Mouse (Mus musculus) midbrain, embryonic 16.5 days (tissue): ENCODE data around the gene Vmn2r89. TPM values are rescaled to one million over a fixed set of nuclear protein-coding genes. Genes with fewer than 3 reads are reported as not detected.
"Not testable (repeated sequence)": the region's sequence is repeated elsewhere in the genome, so short reads cannot be mapped to it uniquely, and the experiment has no call there.

Experiments used
- ATAC-seq: fragments of 200-750 bp; cut with Nextera tagmentation; 2 replicates; pipeline ENCODE4 v1.8.0; 2017; ENCODE audit warnings: moderate TSS enrichment
- H3K27ac ChIP-seq: fragments of 300-500 bp; sonication (generic); 2 replicates; pipeline ENCODE4 v1.5.1; 2014; ENCODE audit warnings: mild to moderate bottlenecking, low read length, mixed read lengths
- H3K27me3 ChIP-seq: fragments of 300-500 bp; sonication (generic); 2 replicates; pipeline ENCODE4 v1.6.1; 2014; ENCODE audit warnings: low read depth, low read length, mixed read lengths; ENCODE audit not compliant: control insufficient read depth, insufficient read depth
- H3K36me3 ChIP-seq: fragments of 300-500 bp; sonication (generic); 2 replicates; pipeline ENCODE4 v1.6.1; 2014; ENCODE audit warnings: mild to moderate bottlenecking, low read length, moderate library complexity, mixed read lengths; ENCODE audit not compliant: control insufficient read depth, insufficient read depth
- H3K4me1 ChIP-seq: fragments of 300-500 bp; sonication (generic); 2 replicates; pipeline ENCODE4 v1.6.1; 2014; ENCODE audit warnings: mild to moderate bottlenecking, low read length, mixed read lengths; ENCODE audit not compliant: control insufficient read depth, insufficient read depth
- H3K4me2 ChIP-seq: fragments of 300-500 bp; sonication (generic); 2 replicates; pipeline ENCODE4 v1.6.1; 2014; ENCODE audit warnings: mild to moderate bottlenecking, low read length, mixed read lengths
- H3K4me3 ChIP-seq: fragments of 300-500 bp; sonication (generic); 2 replicates; pipeline ENCODE4 v1.5.1; 2014; ENCODE audit warnings: low read depth, mild to moderate bottlenecking, low read length, moderate library complexity, mixed read lengths
- H3K9ac ChIP-seq: fragments of 300-500 bp; sonication (generic); 2 replicates; pipeline ENCODE4 v1.6.1; 2014; ENCODE audit warnings: low read depth, low read length, mixed read lengths
- H3K9me3 ChIP-seq: fragments of 300-500 bp; sonication (generic); replicated peaks from 2 replicates; pipeline ENCODE4 v1.6.1; 2014; ENCODE audit warnings: mild to moderate bottlenecking, low read length, mixed read lengths; ENCODE audit not compliant: control insufficient read depth, poor library complexity, severe bottlenecking
- WGBS: fragments of 180-500 bp; shearing (Covaris S2); extraction: QIAGEN DNeasy Blood & Tissue Kit; methylation state at CpG from one replicate; pipeline ENCODE4 v1.1.7; 2014; 5-methylcytosine and 5-hydroxymethylcytosine counted together
- polyA plus RNA-seq: library from polyadenylated mRNA; unstranded; fragments of >200 nt; fragmentation: Nextera tagmentation; extraction: Ambion mirVana; gene quantifications from 2 replicates; pipeline ENCODE4 v1.2.1, GENCODE M21; 2015

The Vmn2r89 gene
- polyA plus RNA-seq: not detected in 2 replicates

DNA sequence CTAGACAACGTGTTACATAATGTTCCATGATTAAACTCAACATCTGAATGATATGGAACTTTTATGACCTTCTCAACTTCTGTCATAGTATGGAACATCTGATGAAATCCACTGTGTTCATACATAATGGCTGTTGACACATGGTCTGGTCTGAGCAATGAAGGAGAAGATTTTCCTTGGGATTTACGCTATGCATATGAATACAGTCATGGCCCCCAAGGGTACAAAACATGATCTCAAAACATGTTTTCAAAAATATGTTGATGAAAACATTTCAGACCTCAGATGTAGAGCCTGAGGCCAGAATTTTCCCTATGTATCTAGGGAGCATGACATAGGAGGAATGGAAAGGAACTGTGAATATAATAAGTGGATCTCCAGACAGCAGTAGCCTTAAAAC lies at the start of gene Vmn2r89:
Gene Vmn2r89 (plus strand): TSS at position 301 of the 400 bp plus-strand sequence.
- H3K4me2 ChIP-seq, H3K27me3 ChIP-seq, H3K36me3 ChIP-seq, H3K9me3 ChIP-seq, H3K4me3 ChIP-seq, ATAC-seq, H3K27ac ChIP-seq, H3K9ac ChIP-seq, H3K4me1 ChIP-seq: not testable (repeated sequence)
- 87% methylated on average over 2 of the region's 2 CpGs for WGBS

DNA sequence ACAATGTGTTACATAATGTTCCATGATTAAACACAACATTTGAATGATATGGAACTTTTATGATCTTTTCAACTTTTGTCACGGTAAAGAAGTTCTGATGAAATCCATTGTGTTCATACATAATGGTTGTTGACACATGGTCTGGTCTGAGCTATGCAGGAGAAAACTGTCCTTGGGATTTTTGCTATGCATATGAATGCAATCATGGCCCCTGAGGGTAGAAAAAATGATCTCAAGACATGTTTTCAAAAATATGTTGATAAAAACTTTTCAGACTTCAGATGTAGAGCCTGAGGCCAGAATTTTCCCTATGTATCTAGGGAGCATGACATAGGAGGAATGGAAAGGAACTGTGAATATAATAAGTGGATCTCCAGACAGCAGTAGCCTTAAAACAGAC lies 41.1 kb upstream of the Vmn2r89 start, which contains the start of gene Vmn2r88:
Gene Vmn2r88 (plus strand): TSS at position 301 of the 400 bp plus-strand sequence.
- no peak within 1 kb of the TSS for H3K27ac ChIP-seq
- no peak within 1 kb of the TSS for H3K9ac ChIP-seq
- WGBS: 85% methylated on average over 1 of the region's 1 CpGs
- H3K27me3 ChIP-seq: no peaks in the 10 kb centered on the region
- H3K4me3 ChIP-seq: no peak within 1 kb of the TSS
- H3K36me3 ChIP-seq: no peaks in the 10 kb centered on the region
- H3K4me2 ChIP-seq: no peak within 1 kb of the TSS
- ATAC-seq: no peak
- H3K4me1 ChIP-seq: no peaks in the 10 kb centered on the region
- no peaks in the 10 kb centered on the region for H3K9me3 ChIP-seq

DNA sequence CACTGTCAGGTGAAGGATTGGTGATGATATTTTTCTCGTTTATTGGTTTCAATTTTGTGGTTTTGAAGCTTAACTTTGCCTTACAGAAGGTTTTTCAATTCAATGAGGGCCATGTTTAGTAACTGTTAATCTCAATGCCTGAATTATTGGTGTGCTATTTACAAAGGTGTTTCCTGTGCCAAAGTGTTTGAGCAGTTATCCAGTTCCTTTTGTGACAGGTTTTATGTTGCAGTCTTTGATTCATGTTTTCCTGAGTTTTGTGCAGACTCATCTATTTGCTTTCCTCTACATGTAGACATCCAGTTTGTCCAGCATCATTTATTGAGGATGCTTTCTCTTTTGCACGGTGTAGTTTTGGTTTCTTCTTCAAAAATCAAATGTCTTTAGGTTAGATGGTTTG lies 27.8 kb upstream of the Vmn2r89 start:
- no peak for ATAC-seq
- 62% methylated on average over 2 of the region's 2 CpGs for WGBS
- H3K27me3 ChIP-seq: no peaks in the 10 kb centered on the region
- H3K9ac ChIP-seq: no peak overlapping the region
- no peaks in the 10 kb centered on the region for H3K9me3 ChIP-seq
- no peak overlapping the region for H3K4me2 ChIP-seq
- no peaks in the 10 kb centered on the region for H3K36me3 ChIP-seq
- no peak overlapping the region for H3K27ac ChIP-seq
- no peak overlapping the region for H3K4me3 ChIP-seq
- no peaks in the 10 kb centered on the region for H3K4me1 ChIP-seq

DNA sequence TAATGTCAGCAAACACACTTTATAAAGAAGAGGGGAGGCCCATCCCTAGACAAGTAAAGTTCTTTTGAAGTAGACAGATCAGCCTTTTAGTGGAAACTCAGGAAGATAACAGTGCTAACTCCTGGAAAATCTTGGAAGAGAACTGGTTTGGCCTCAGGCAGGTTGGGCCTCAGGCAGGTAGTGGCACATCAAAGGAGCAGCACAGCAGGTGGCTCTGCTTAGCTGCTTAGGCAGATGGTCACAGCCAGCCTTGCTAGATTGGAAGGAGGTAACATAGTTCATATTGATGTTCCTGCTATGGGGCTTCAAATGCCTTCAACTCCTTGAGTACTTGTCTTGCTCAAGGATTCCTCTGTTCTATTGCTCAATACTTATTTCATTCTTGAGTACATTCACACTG lies 21.5 kb upstream of the Vmn2r89 start:
- not testable (repeated sequence) for H3K4me3 ChIP-seq

DNA sequence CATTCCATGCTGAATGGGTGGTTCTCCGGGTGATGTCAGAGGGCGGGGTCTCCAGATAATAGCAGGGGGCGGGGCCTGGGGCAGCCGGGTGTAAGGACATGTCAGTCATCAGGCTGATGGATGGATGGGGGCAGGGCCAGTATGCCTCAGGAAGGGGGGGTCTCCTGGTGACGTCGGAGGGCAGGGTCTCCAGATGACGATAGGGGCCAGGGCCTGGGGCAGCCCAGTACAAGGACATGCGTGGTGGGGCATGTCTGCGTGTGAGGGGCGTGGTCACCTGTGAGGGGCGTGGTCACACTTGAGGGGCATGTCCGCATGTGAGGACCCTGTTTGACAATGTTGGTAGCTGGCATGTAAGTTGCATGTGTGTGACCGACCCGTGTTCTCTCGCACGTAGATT lies 17.1 kb upstream of the Vmn2r89 start:
- ATAC-seq: no peak
- WGBS: 94% methylated on average over 16 of the region's 16 CpGs

More for the DNA sequence above, 21.5 kb upstream of the Vmn2r89 start:
- H3K27ac ChIP-seq, H3K4me1 ChIP-seq, H3K4me2 ChIP-seq, ATAC-seq, H3K9ac ChIP-seq, H3K27me3 ChIP-seq, H3K36me3 ChIP-seq, H3K9me3 ChIP-seq: not testable (repeated sequence)

DNA sequence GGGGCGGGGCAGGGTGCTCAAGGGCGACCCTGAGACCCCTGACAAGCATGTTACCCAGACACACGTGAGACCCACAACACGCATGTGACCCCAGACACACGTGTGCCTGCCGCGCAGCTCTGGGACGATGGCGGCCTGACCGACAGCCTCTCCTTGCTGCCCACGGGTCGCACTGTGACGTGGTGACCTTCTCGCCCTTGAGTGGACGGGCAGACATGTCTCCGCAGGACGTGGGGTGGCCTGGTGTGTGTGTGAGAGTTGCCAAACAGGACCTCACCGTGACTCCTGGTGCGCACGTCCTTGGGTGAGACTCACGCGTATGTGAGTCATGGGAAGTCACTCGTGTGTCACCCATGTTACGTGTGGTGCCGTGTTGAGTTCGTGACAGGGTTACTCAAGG lies 16.6 kb upstream of the Vmn2r89 start:
- 95% methylated on average over 26 of the region's 26 CpGs for WGBS
- Histone ChIP-seq H3K4me2 (no peak overlapping the region), H3K9ac (no peak overlapping the region), H3K4me1 (no peaks in the 10 kb centered on the region), H3K36me3 (no peaks in the 10 kb centered on the region), H3K4me3 (no peak overlapping the region), H3K27me3 (no peaks in the 10 kb centered on the region), H3K27ac (no peak overlapping the region), H3K9me3 (peaks cover 8% of the 10 kb centered on the region; the same call in 1 of the 2 replicates)
- no peak for ATAC-seq

More for the DNA sequence above, 17.1 kb upstream of the Vmn2r89 start:
- Histone ChIP-seq H3K27me3 (no peaks in the 10 kb centered on the region), H3K4me2 (no peak overlapping the region), H3K9me3 (peaks cover 8% of the 10 kb centered on the region; the same call in 1 of the 2 replicates), H3K9ac (no peak overlapping the region), H3K4me3 (no peak overlapping the region), H3K4me1 (no peaks in the 10 kb centered on the region), H3K36me3 (no peaks in the 10 kb centered on the region), H3K27ac (no peak overlapping the region)

DNA sequence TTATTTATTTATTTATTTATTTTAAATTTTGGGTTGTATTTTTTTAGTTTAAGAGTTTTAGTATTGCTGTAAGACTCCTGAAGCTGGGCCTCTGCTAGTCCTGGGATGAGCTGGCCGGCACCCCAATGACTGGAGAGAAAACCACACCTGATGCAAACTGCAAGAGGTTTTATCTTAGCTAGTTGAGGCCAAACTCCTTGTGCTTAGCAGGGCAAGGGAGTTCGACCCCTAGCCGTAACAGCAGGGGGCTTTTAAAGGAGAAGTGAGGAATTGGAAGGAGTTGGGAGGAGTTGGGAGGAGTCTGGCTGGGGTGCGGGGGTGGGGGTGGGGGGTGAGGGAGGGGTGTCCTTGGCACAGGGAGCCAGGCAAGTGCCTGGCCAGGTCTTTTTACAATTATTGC lies 12.7 kb upstream of the Vmn2r89 start:
- no peak for ATAC-seq
- WGBS: 86% methylated on average over 4 of the region's 4 CpGs

DNA sequence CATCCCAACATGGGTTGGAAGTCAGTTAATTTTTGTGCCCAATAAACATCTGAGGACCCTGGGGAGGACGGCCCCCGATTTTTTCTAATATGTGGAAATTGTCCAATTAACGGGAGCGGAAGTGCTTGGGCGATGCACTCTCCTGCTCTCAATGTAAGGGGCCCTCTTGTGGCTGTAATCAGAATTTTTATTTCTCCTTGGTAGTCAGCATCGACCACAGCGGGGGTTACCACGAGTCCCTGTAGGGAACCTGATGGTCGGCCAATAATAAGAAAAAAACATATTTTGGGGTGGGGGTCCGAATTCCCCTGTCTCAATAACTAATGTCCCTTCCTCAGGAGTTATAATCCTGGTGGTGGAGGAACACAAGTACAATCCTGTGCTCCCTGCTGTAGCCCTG lies 28.6 kb downstream of the Vmn2r89 start:
- WGBS: 90% methylated on average over 10 of the region's 10 CpGs
- H3K4me1 ChIP-seq, H3K9ac ChIP-seq, H3K27ac ChIP-seq, H3K27me3 ChIP-seq, H3K4me3 ChIP-seq, H3K4me2 ChIP-seq, ATAC-seq, H3K36me3 ChIP-seq, H3K9me3 ChIP-seq: not testable (repeated sequence)

More for the DNA sequence above, 12.7 kb upstream of the Vmn2r89 start:
- peaks cover 8% of the 10 kb centered on the region; the same call in 1 of the 2 replicates for H3K9me3 ChIP-seq
- H3K9ac ChIP-seq: no peak overlapping the region
- H3K4me3 ChIP-seq: no peak overlapping the region
- H3K27ac ChIP-seq: no peak overlapping the region
- no peaks in the 10 kb centered on the region for H3K4me1 ChIP-seq
- H3K27me3 ChIP-seq: no peaks in the 10 kb centered on the region
- H3K36me3 ChIP-seq: no peaks in the 10 kb centered on the region
- H3K4me2 ChIP-seq: no peak overlapping the region

DNA sequence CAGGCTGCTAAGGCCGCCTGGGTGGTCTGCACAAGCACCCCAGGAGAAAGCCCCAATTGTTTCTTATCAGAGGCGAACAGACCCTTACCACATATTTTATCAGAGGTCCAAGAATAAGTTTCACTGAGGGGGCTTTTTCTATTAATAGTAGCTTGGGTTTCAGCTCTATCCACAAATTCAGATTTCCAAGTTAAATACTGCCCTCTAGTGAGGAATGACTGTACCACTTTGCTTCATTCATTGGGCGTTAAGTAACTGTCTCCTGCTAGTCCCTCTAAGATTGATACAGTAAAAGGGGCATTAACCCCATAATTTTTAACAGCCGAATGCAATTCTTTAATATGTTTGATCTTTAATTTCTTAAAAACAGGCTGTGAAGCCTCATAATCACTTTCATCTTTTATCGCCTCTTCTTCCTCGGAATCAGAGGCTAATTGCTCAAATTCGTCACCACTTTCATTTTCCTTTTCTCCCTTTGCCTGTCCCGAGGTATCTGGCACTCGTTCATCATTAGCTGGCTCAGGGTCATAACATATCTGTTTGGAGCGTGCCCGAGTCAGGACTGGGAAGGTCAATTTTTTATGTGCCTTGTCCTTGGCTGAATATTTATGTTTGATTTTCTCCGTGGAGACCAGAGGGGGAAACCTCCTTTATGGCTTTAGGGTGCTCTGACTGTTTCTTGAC lies 29.8 kb downstream of the Vmn2r89 start:
- H3K9me3 ChIP-seq, H3K9ac ChIP-seq, ATAC-seq, H3K4me1 ChIP-seq, H3K4me2 ChIP-seq, H3K36me3 ChIP-seq, H3K4me3 ChIP-seq, H3K27me3 ChIP-seq, H3K27ac ChIP-seq: not testable (repeated sequence)
- 94% methylated on average over 12 of the region's 12 CpGs for WGBS
